Mouse (Mus musculus): ENCODE measurements around the gene Cdk5r2.

Cdk5r2 gene

DNA sequence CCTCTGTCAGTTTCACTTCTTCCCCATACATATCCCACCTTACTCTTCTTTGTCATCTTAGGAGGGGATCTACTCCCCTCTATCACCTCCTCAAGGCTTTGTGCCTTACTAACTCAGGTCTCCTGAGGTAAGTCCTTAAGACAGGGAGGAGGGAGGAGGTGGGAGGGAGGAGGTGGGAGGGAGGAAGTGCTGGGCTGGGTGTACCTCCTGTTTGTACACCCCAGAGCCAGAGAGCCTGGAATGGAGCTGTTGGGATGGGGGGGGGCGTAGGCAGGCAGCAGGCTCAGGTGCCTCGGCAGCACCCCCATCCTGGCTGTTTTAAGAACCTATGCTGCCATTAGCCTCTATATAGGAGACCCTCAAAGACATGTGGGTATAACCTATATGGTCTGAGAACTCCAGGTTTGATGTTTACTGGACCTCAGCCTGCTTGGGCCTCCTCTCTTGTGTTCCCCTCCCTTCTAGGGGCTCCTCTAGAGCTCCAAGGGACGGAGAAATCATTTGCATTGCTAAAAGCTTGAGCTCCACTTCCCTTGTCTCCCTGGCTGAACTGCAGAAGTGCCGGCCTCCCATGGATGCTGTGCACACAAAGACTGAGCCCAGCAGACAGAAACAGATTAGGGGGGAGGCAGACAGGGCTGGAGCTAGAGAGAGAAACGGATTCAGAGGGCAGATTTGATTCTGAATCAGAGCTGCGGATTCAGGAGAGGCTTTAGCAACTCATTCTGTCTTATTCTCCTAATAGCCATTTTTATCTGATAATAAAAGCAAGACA is 3.5 kb upstream of the Cdk5r2 start:
- DNase-seq, result no peak

DNA sequence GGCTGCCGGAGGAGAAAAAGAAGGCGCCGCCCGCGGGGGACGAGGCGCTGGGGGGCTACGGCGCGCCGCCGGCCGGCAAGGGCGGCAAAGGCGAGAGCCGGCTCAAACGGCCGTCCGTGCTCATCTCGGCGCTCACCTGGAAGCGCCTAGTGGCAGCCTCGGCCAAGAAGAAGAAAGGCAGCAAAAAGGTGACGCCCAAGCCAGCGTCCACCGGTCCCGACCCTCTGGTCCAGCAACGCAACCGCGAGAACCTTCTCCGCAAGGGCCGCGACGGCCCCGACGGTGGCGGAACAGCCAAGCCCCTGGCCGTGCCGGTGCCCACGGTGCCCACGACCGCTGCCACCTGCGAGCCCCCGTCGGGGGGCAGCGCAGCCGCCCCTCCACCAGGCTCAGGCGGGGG is 422 bp downstream of the Cdk5r2 start:
- peak; percentile 63 to 67 for DNase-seq

DNA sequence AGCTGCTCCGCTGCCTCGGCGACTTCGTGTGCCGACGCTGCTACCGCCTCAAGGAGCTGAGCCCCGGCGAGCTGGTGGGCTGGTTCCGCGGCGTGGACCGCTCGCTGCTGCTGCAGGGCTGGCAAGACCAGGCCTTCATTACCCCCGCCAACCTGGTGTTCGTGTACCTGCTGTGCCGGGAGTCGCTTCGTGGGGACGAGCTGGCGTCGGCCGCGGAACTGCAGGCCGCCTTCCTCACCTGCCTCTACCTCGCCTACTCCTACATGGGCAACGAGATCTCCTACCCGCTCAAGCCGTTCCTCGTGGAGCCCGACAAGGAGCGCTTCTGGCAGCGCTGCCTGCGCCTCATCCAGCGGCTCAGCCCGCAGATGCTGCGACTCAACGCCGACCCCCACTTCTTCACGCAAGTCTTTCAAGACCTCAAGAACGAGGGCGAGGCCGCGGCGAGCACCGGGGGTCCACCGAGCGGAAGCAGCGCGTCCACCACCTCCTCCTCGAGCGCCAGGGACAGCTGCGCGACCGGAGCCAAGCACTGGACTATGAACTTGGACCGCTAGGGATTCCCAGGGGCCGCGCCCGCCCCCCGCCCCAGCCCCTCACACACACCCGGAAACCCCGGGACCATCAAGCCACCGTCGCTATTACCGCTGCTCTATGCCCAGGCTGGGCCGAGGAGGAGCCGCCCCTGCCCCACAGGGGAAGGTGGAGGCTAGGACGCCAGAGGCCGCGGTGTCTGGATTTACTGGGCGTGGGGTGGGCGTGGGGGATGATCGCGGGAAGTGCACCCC is 1.1 kb downstream of the Cdk5r2 start:
- DNase-seq, result peak; percentile 56 to 60

DNA sequence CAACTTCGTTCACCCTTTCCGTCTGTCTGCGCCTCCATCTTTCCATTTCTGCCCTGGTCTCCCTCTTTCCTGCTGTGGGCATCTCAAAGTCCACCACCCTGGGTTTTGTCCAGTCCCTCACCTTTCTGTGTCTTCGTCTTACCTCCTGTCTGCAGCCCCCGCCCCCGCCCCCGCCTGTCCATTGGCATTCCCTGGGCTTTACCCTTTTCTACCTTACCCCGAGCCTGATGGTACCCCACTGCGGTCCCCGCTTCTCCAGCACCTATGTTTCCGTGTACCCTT is 1.6 kb downstream of the Cdk5r2 start:
- peak in 1 of 2 experiments; percentile 26 for DNase-seq

DNA sequence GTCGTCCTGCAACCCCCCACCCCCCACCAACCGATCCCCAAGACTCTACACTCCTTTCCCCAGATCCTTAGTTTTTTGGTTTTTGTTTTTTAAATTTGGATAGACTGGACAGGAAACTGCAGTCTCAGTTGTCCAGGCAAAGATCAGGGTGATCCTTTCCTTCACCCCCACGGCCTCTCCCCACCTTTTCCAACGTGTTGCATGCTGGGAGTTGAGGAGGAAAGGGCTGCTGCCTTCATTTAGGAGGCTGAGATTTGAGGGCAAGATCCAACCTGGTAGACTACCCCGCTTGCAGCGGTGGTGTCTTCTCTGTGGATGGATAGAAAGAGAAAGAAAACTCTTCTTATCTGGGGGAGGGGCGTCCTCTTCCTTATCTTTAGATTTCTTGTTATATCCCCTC is 2.1 kb downstream of the Cdk5r2 start:
- peak; percentile 33 to 38 for DNase-seq

DNA sequence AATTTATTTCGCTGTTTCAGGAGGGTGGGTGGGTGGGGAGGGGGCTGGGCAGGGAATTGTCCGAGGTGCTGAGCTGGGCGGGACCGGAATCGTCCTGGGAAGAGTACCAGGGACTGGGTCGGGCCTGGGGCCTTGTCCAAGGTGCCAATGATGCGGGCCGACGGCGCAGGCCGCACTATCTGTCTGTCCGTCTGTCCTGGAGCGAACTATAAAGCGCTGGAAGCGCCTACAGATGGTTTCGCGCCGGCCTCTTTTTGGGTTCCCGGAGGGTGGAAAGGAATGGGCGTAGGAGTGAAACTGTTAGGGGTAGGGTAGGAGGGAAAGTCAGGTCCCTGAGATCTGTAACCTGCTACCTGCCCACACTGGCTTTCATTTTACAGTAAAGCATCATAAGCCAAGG is 2.5 kb downstream of the Cdk5r2 start:
- DNase-seq, result peak; percentile 25 to 31

DNA sequence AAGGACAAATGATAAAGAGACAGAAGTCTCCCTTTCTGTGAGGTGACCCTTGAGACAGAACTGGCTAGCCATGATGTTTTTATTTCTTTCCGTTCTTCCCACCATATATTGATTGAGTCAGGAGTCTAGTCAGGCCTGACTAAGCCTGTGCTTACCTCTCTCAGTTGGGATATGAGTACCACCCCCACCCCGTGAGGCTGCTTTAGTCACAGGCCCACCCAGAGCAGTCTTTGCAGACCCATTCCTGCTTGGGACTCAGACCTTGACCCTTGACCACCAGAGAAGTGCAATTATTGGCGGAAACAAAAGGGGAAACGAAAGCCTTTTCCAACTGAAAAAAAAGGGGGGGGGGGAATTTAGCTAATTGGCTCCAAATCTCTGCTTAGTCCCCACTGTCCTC is 2.9 kb downstream of the Cdk5r2 start:
- peak; percentile 35 to 40 for DNase-seq

DNA sequence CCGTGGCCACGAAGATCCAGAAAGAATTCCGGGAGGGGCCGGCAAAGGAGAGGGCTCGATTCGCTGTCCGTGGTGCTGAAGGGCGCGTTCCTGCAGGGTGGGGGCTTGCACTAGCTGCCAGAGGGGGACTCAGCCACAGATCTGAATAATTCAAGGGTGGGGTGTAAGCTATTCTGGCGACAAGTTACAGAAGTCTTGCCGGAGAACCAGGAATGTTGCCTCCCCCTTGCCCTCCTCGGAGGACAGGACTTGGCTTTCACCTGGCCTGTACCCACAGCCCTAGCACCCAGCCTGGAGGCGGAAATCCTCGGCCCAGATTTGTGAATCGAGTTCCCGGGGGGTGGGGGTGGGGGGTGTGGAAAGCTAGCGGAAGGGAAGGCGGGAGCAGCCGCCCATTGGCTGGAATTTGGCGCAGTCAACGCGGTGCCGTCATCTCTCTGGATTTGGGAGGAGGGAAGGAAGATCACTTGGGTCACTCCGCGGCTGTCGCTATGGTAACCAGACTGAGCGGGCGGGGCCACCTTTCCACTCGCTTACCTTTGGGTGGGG is 3.5 kb downstream of the Cdk5r2 start:
- peak; percentile 97 to 98 for DNase-seq

DNA sequence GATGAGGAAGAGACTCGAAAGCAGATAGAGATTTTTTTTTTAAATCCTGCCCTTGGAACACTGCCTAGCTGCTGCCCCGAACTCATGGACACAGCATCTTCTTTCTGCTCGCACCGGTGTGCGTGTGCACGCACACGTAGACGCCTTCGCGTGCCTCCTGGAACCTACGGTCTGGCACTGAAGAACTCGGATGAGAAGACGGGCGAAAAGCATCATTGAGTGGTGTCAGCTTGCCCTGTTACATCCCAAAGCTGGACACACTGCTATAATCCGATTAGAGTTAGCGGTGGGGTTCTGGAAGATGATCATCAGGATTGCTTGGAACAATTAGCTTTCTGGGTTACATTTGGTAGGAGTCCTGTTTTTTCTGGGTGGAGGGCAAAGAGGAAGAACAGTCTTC is 4.1 kb downstream of the Cdk5r2 start:
- DNase-seq, result no peak

DNA sequence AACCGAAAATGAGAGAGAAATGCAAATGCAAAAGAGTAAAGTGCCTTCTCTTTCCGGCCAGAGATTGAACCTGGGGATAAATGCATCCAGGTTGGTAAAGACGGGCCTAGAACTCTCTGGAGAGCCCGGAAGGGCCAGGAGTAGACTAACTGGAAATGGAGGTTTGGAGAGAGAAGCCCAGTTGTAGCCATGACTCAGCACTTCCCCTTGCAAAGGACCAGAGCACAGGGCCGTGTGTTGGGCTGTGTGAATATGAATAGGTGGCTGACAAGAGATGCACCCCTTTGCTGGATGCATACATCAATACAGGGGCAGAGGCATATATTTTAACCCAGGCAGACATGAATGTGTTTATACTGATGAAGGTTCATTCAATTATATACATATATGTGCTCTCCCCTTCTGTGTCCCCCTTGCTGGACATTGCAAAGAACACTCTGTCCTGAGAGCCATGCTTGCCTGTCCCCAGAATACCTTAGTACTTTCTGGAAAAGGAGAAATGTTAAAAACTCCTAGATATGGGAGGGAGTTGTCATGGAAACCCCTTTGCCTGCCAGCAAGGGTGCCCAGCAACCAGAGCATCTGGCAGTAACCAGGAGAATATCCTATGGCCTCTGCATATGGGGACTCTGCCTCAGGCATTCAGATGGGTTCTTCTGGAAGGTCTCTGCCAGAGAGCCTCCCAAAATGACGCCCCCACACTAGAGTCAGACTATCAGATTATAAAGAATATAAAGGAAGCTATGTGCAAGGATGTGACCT is 4.7 kb downstream of the Cdk5r2 start:
- DNase-seq, result peak in 1 of 2 experiments; percentile 13

DNA sequence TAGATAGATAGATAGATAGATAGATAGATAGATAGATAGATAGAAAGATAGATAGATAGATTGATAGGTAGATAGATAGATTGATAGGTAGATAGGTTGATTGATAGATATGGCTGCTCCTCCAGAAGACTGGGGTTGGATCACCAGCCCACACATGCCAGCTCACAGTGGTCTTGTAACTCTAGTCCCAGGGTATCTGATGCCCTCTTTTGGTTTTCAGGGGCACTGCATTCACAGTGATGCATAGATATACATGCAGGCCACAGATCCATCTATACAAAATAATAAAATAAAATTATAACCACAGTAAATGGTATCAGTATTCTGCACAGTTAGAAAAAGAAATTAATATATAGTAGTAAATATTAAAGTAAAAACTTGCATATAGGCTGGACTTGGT is 7.0 kb downstream of the Cdk5r2 start:
- DNase-seq, result peak in 1 of 2 experiments; percentile 10

DNA sequence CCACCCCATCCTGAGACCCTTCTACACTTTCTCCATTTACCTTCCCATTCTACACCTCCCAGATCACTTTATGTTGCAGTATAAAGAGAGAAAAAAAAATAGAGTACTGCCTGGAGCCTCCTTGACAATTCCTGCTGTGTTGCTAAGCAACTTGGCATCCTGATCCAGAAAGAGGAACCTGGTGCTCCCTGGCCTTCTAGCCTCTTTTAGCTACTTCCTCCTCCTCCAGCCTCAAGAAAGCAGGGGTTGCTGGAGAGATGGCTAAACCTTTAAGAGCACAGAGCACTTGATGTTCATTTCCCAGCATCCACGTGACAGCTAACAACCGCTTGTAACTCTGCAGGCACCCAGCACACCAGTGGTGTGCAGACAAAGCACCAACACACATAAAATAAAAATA is 17.5 kb downstream of the Cdk5r2 start:
- DNase-seq, result no peak

DNA sequence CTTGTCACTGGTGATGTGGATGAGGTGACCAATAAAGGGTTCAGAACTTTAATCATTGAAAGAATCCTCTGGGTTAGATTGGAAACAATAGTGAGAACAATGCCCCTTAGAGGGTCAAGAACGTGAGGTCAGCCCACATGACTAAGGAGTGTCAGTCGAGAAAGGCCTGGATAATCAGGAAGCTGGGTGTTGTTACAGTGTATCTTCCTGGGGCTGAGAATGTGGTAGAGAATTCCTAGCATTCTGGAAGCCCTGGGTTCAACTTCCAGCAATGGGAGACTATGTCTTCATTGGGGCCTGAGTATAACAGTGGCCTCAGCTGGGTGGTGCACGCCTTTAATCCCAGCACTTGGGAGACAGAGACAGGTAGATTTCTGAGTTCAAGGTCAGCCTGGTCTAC is 22.5 kb downstream of the Cdk5r2 start:
- no peak for DNase-seq

DNA sequence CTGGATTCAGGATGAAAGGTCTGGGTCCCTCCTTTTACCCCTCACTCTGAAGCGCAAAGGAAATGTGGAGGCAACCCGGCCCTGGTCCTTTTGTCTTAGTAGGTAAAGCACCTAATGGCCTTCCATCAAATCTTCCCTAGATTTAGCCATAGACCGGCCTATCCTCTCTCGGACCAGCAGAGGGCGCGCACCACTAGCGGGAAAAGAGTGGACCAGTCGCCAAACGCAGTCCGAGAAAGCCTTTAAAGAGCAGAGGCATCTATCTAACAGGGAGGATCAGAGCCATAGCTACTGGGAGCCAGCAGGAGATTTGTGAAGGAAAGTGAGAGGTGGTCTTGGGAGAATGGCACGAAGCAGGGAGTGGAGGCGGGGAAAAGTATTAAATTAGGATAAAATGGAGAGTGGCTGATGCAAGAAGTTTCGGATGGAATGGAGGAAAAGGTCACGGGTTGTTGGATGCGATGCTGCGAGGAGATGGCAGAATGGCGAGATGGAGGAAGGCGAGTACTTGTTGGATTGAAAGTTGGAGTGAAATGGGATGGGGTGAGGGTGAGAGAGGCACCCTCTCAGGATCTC is 26.1 kb downstream of the Cdk5r2 start:
- DNase-seq, result peak; percentile 88 to 92

DNA sequence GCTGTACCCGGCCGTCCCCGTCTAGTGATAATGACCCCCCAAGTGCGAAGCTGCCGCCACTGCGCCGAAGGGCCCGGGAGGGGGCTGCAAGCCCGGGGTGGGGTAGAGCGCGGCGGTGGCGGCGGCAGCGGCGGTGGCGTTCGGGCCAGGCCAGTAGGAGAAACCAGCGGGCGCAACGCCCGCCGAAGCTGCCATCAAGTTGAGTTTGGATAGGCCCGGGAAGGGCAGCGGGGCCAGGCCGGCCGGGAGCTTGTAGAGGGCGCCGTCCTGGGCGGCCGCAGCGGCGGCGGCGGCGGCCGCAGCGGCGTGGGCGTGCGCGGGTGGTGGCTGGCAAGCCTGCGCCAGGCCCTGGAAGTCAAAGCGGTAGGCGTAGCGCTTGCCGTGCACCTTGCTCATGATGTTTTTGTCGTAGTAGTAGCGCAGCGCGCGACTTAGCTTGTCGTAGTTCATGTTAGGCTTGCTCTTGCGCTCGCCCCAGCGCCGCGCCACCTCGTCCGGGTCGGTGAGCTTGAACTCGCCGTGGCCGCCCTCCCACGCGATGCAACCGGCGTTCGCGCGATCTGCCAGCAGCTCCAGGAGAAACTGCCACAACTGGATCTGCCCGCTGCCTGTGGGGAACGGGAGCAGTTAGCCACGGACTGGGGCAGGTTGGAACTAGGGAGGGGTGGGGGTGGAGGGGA is 27.5 kb downstream of the Cdk5r2 start:
- DNase-seq, result peak in 1 of 2 experiments; percentile 42

DNA sequence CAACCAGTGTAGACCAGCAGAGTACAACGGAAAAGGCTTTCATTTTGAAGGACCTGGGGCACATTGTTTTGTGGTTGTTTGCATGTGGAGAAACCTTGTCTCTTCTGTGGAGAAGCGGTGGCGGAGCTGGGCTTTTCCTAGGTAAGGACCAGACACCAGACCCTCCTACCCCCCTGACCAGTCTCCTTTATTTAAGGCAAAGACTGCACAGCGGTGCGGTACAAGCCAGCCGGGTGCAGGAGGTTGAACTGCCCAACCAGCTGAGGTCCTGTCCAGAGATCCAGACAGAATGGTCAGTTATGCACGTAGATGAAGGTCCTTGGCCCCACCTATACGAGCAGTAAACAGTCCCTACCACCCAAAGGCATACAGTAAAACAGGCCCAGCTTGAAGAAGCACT is 28.1 kb downstream of the Cdk5r2 start:
- no peak for DNase-seq

DNA sequence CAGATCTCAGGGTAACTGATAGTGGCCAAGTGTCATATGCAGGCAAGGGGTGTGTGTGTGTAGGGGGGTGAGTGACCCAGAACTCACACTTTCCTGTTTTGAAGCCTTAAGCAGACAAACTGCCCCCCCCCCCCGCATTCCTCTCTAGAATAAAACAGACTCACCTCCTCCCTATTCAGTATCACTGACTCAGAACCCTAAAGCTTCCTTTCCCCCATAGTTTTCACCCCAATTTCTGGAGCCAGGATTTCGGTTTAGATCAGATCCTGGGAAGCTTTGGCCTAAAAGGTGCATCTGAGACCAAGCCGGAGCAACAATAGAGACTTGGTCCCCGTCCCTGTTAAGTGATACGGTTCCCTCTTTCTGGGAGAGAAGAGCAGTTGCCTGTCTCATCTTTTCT is 28.7 kb downstream of the Cdk5r2 start:
- no peak for DNase-seq

DNA sequence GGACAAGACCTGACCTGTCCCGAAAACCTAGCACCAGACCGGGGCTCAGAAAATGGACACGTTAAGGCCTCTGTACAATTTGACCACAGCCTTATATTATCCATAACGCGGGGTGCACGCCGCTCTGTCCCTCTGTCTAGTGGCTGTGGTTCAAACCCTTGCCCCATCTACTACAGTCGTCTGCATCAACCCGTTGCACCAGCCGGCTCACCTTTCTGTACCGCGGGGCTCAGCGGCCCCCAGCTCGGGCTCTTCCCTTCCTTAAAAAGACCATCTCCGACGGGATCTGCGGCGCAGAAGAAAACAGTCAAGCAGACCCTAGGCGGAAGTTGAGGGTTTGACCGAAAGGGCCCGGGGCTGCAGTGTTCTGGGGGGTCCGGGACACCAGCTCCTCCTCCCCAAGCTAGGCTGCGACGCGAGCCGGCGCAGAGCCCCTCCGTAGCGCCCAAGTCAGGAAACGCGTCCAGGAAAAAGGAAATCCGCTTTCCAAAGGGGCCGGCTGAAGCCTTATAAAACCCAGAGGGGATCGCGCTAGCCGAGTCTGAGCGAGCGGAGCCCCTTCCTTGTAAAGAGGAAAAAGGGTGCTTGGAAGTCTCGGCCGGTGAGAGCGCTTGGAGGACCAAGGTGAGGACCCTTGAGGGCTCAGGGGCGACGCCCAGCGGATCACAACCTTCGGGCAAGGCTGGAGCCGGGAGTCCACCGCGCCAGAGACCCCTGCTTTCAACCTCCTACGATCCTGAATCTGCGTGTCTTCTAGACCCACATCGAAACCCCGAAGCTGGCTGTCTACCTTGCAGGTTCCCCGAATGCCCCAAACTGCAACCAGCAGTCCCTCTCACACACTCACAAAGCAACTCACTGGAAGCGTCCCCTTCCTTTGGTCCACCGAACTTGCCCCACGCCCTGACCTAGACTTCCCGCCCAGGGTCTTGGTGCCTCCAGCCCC is 29.7 kb downstream of the Cdk5r2 start:
- no peak for DNase-seq

DNA sequence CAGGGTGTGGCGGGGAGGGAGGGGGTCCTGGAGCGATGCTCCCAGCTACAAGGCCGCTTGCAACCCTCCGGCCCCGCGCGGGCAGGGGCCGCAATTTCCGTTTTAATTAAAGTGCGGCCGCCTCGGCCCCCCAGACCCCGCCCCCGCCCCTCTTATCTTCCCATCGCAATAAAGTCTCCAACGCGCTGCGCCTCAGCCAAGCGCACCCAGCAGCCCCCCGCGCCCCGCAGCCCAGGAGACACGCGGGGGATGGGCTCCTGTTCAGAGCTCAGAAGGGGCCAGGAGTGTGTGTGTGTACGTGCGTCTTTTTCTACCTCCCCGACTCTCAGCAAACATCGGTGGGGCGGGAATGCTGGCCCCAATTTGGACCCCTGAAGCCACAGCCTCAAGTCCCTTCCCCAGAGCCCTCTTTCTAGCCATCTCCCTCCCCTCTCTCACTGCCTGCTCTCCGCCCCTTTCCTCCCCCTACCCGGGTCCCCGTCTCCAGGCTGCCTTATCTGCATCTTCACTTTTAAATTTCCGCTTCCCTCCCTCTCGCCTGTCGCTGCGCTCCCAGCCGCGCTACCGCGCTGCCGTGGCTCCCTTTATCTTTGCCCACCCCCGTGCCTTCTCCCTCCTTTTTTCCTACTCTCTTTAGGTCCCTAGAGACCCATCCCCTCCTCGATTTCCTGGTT is 30.8 kb downstream of the Cdk5r2 start, which contains the start of gene Fev:
Fev (minus strand) TSS at position 51 of the 674 bp plus-strand sequence.
- DNase-seq, result no peak

DNA sequence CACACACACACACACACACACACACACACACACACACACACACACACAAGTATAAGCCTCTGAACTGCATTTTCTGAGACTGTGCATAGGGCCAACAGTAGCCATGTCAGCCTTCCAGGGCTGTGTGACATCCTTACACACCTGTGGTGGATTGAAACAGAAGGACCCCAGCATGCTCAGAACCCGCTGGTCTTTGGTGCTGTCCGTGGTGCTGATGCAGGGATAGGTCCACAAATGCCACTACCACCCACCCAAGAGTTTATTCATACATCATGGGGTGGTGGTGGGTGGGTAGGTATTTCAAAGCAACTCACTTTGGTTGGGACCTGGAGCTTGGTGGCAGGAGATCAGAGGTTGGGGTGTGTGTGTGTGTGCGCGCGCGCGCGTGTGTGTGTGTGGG is 36.8 kb downstream of the Cdk5r2 start:
- DNase-seq, result no peak

All from cerebellum, postnatal 14 days (tissue).